Mouse (Mus musculus) cortical plate, adult 2 months (tissue): ENCODE measurements at regions not wholly inside any gene's neighbourhood (a gene's known extent, or its start where the extent isn't known, plus 50 kb on each side); places are given as distances from the start of the nearest gene placed in this dataset.

Experiments
- H3K27ac ChIP-seq: fragments of 200-500 bp; 2 replicates; pipeline ENCODE4 v1.5.1; 2012; ENCODE audit warnings: low read length, control low read depth, inconsistent platforms; ENCODE audit not compliant: insufficient read depth
- H3K4me1 ChIP-seq: fragments of 200-500 bp; 2 replicates; pipeline ENCODE4 v1.6.1; 2011; ENCODE audit warnings: low read length; ENCODE audit not compliant: control insufficient read depth, insufficient read depth
- H3K4me3 ChIP-seq: fragments of 200-500 bp; 2 replicates; pipeline ENCODE4 v1.5.1; 2011; ENCODE audit warnings: mild to moderate bottlenecking, low read length, control low read depth; ENCODE audit not compliant: insufficient read depth
- CTCF ChIP-seq: fragments of 200-500 bp; IDR thresholded peaks from 2 replicates; pipeline ENCODE4 v1.5.1; 2011; ENCODE audit warnings: mild to moderate bottlenecking, control low read depth, low read length; ENCODE audit not compliant: insufficient read depth; ENCODE audit errors: extremely low read depth
- POLR2A ChIP-seq: fragments of 200-500 bp; IDR thresholded peaks from 2 replicates; pipeline ENCODE4 v1.6.1; 2011; ENCODE audit warnings: mild to moderate bottlenecking, low read length, control low read depth; ENCODE audit not compliant: insufficient read depth; ENCODE audit errors: extremely low read depth

DNA sequence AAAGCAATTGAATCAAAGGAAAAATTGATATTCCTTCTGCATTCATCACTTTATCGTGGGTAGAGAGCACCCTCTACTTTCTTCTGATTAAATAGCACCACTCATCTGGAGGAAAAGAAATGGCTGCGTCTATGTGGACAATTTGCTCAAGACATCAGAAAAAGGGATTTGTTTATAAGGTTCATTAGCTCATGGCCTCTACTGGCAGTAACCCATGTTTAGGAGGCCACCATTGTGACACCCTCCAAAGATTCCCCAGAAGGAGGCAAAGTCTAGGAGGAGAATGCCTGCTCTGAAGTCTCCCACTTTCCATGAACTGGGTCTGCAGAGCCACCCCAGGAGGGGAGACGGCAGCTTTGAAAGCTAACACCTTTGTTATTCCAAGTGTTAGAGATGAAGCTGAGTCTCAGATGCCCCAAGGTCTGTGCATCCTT lies 147.2 kb upstream of the Plscr5 start:
- H3K27ac ChIP-seq, result no peak overlapping the region
- H3K4me1 ChIP-seq, result no peaks in the 10 kb centered on the region
- no peak overlapping the region for H3K4me3 ChIP-seq
- TF ChIP-seq POLR2A (no peak), CTCF (no peak)

DNA sequence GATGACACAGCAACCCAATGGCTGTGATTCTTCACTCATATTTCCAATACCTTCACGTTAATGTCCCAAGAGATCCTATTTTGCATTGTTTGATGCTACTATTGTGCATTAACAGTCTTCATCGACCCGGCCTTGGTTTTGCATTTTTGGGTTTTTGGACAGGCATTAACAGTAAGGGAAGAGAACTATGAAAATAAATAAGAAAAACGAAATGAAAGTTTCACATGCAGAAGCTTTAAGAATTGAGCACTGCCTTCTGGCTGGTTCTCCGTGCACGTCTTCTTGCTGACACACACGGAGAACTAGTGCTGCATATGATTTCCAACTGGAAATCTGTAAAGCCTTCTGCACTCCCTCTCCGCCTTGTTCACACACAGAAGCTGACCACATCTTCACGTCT lies 148.6 kb upstream of the Plscr5 start:
- Histone ChIP-seq H3K27ac (no peak overlapping the region), H3K4me3 (no peak overlapping the region), H3K4me1 (no peaks in the 10 kb centered on the region)
- TF ChIP-seq POLR2A (no peak), CTCF (no peak)

DNA sequence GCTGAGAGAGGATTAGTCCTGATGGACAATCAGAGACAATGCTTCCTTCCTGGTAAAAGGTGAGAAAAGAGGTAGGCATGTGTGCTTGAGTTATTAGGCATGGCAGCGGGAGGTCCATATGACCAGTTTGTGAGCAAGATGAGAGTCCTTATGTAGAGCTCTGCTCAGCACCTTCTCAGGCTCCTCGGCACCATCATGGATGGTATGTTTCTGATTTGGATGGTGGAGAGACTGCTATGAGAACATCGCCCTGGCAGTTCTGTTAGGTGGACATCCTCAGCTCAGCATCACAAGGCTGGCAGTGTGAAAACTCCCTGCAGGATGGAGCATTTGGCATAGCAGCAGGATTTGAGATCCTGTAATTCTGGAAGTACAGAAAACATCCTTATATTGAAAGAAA lies 176.2 kb upstream of the Plscr5 start:
- no peak overlapping the region for H3K27ac ChIP-seq
- H3K4me1 ChIP-seq, result no peaks in the 10 kb centered on the region
- TF ChIP-seq POLR2A (no peak), CTCF (no peak)
- no peak overlapping the region for H3K4me3 ChIP-seq

DNA sequence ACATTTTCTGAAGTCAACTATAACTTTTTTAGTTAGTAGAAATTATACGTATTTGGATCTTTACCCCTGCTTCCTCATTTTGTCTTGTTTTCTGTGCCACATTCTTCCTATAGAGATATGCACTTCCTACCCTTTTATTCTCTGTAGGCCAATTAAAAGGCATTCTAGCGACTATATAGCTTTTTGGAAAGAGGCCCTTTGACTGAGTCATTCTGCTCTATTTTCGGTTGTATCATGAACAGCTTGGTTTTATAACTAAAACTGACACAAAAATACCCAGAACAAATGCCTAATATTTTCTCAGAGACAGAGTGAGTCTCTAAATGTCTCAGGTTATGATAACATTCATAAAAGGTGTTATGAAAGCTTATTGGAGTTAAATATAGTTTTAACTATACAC lies 176.8 kb upstream of the Plscr5 start:
- Histone ChIP-seq H3K4me1 (no peaks in the 10 kb centered on the region), H3K4me3 (no peak overlapping the region), H3K27ac (no peak overlapping the region)
- no peak for TF ChIP-seq CTCF
- TF ChIP-seq POLR2A, result no peak

DNA sequence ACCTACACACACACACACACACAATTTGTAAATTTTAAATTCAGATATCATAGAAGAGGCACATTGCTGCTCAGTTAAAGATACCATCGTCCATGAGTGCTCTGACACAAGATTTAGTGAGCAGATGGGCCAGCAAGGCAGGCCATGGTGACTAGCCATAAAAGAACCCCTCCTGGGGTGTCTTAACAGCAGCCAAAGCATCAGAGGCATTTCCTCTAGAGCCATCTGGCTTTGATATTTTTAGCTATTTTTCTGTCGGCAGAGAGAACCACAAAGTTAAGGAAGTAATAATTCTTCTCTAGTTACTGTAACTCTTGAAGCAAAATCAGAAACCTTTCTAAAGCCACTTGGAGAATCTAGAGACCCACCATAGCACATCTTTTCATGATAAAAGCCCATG lies 204.5 kb upstream of the Plscr5 start:
- no peak overlapping the region for H3K4me3 ChIP-seq
- TF ChIP-seq POLR2A (no peak), CTCF (no peak)
- H3K27ac ChIP-seq, result no peak overlapping the region
- H3K4me1 ChIP-seq, result no peaks in the 10 kb centered on the region

DNA sequence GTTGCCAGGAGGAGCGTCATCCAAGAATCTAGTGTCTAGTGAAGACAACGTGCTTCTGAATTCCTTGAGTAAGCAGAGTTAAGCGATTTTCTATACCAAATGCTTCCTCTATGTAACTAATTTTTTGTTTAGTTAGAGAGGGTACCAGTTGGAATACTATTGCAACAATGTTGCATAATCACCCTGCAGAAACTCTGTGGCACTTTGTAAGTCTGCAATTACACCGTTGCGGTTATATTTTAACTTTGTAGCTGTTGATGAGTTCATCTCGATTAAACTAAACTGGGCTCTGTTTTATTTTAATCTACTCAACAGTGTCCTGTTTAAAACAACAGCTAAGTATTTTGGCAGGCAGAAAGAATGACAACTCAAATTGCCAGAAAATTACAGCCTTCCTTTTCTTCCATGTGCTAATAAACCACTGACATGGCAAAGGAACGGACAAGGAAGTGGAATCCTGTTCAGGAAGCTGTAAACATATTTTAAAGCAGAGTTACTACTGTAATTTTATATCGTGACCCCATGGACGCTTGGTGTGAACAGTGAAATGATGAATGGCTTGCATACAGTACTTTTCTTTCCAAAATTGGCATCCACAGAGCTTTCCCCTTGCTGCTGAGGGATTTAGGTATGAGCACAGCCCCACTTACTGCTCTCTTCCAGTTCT lies 210.6 kb upstream of the Plscr5 start:
- Histone ChIP-seq H3K4me3 (no peak overlapping the region), H3K4me1 (no peaks in the 10 kb centered on the region), H3K27ac (no peak overlapping the region)
- TF ChIP-seq CTCF (no peak), POLR2A (no peak)

DNA sequence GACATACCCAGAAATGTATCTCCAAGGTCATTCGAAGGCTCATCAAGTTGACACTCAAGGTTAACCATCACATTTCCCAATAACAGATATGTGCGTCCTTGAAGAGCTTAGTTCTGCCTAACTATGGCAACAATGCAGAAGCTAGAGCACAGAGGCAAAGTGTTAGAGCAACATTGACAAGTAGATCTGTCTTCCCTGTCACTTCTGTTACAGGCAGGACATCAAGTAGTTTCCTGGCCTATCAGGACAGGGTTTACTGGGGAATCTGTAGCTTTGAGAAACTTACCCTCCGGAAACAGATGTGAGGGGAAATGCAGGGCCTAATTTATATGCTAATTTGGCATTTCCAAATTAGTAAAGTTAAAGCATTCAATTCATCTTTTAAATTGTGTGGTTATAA lies 211.2 kb upstream of the Plscr5 start:
- no peaks in the 10 kb centered on the region for H3K4me1 ChIP-seq
- no peak for TF ChIP-seq CTCF
- TF ChIP-seq POLR2A, result no peak
- no peak overlapping the region for H3K27ac ChIP-seq
- no peak overlapping the region for H3K4me3 ChIP-seq

DNA sequence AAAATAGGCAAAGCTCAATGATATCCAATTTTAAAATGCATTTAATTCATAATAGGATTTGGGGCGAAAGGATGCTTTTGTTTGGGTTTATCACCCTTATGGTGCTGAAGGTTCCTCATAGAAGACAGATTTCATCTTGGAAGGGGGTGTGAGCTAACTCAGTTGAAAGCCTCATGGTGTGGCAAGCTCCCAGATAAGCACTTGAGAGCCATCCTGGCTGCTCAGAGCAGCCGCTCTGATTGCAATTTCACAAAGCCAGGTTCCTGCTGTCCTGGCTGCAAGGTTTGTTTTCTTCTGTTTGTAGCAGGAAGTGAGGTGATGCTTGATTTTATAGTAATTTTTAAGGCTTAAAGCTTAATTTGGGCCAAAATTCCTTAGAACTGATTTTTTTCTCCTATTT lies 228.7 kb upstream of the Plscr5 start:
- TF ChIP-seq CTCF (no peak), POLR2A (no peak)
- Histone ChIP-seq H3K27ac (no peak overlapping the region), H3K4me1 (no peaks in the 10 kb centered on the region), H3K4me3 (no peak overlapping the region)

DNA sequence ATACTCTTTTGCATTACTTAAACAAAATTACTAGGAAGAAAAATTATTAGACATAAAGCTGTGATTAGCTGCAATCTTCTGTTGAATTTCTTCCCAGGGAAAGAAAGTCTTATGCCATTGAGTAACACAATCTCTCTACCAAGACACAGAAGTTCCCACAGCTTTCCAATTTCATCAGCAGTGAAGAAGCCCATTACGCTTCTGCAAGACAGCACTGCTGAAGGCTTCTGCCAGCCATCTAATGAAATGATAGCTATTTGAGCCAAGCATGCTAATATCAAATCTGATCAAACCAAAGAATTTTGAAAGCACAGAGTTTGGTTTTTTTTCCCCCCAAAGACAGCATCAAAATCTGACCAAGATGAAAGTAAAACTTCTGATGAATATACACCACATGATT lies 230.0 kb upstream of the Plscr5 start:
- no peak overlapping the region for H3K27ac ChIP-seq
- H3K4me1 ChIP-seq, result no peaks in the 10 kb centered on the region
- no peak overlapping the region for H3K4me3 ChIP-seq
- no peak for TF ChIP-seq POLR2A
- no peak for TF ChIP-seq CTCF

DNA sequence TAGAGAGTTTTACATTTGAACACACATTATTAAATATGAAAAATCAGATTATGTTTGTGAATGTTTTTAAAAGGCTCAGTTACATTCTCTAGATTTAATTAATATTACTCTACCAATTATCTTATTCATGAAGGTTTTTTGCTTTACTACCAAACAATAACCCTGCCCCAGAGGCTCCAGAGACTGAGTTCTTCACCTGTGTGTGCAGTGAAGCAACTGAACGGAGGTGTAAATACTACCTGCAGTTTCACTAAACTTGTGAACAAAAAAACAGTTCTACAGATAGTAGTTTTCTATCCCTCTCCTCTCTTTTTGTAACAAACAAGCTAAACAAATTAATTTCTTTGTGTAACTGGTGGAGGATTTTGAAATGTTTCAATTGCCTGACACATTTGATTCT lies 231.1 kb upstream of the Plscr5 start:
- Histone ChIP-seq H3K4me3 (no peak overlapping the region), H3K4me1 (no peaks in the 10 kb centered on the region), H3K27ac (no peak overlapping the region)
- TF ChIP-seq CTCF (no peak), POLR2A (no peak)

DNA sequence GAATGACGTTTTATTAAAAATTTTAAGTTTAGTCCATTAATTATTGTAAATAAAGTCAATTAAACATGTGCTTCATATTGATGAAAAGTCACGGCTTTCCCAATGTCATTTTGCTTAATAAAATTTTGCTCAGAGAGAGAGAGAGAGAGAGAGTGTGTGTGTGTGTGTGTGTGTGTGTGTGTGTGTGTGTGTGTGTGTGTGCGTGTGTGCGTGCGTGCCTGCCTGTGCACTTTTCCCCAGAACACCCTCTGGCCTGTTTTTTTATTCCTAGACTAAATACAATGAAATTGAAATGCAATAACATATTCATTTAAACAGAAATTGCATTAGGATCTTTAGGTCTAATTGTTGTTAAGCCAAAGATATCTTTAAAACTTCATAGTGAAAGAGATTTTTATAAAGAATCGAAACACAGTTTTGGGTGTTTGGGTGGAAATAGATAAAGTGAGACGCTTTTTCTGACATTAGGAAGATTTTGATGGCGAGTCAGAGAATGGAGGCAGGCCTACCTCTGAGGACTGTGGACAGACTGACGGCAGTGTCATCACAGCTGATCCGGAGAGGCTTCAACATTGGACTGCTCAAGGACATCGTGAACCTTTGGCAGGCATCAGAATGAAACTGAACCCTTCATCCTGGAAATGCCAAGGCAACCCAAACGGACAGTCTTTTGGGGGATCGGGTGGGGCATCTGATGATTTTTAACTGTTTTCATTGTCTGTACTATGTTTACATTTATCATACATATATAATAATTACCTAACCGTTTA lies 232.0 kb upstream of the Plscr5 start:
- no peak for TF ChIP-seq POLR2A
- TF ChIP-seq CTCF, result no peak
- no peak overlapping the region for H3K27ac ChIP-seq
- no peak overlapping the region for H3K4me3 ChIP-seq
- no peaks in the 10 kb centered on the region for H3K4me1 ChIP-seq
